Mouse (Mus musculus): ENCODE data around the gene Cacna2d3.

Cacna2d3 gene

GRCm38 (mm10) chr14:29015896-29016295, 705.8 kb downstream of the Cacna2d3 start:
- no peak for DNase-seq (ENCODE audit: low spot score in 2 of 2)

- no peak for DNase-seq (ENCODE audit: low spot score in 2 of 2)
Observed at GRCm38 (mm10) chr14:29014680-29015079, 707.0 kb downstream of the Cacna2d3 start.

GRCm38 (mm10) chr14:29013161-29013560, 708.5 kb downstream of the Cacna2d3 start:
- DNase-seq (ENCODE audit: low spot score in 2 of 2): no peak

GRCm38 (mm10) chr14:29009644-29010043, 712.0 kb downstream of the Cacna2d3 start:
- DNase-seq (ENCODE audit: low spot score in 2 of 2): no peak

- no peak for DNase-seq (ENCODE audit: low spot score in 2 of 2)
Observed at GRCm38 (mm10) chr14:29005228-29005840, 716.3 kb downstream of the Cacna2d3 start.

GRCm38 (mm10) chr14:28996569-28996968, 725.1 kb downstream of the Cacna2d3 start:
- DNase-seq (ENCODE audit: low spot score in 2 of 2): no peak

GRCm38 (mm10) chr14:28988211-28988900, 733.3 kb downstream of the Cacna2d3 start:
- no peak for DNase-seq (ENCODE audit: low spot score in 2 of 2)

GRCm38 (mm10) chr14:28984276-28984675, 737.4 kb downstream of the Cacna2d3 start:
- no peak for DNase-seq (ENCODE audit: low spot score in 2 of 2)

- no peak for DNase-seq (ENCODE audit: low spot score in 2 of 2)
Observed at GRCm38 (mm10) chr14:28980482-28980881, 741.2 kb downstream of the Cacna2d3 start.

- DNase-seq (ENCODE audit: low spot score in 2 of 2): no peak
Observed at GRCm38 (mm10) chr14:28979230-28979629, 742.4 kb downstream of the Cacna2d3 start.

GRCm38 (mm10) chr14:28972620-28973019, 749.0 kb downstream of the Cacna2d3 start:
- no peak for DNase-seq (ENCODE audit: low spot score in 2 of 2)

- DNase-seq (ENCODE audit: low spot score in 2 of 2): no peak
Observed at GRCm38 (mm10) chr14:28969247-28969646, 752.4 kb downstream of the Cacna2d3 start.

- DNase-seq (ENCODE audit: low spot score in 2 of 2): no peak
Observed at GRCm38 (mm10) chr14:28966881-28967280, 754.8 kb downstream of the Cacna2d3 start.

- DNase-seq (ENCODE audit: low spot score in 2 of 2): no peak
Observed at GRCm38 (mm10) chr14:28961379-28961778, 760.3 kb downstream of the Cacna2d3 start.

GRCm38 (mm10) chr14:28959042-28959441, 762.6 kb downstream of the Cacna2d3 start:
- no peak for DNase-seq (ENCODE audit: low spot score in 2 of 2)

- DNase-seq (ENCODE audit: low spot score in 2 of 2): no peak
Observed at GRCm38 (mm10) chr14:28958131-28959015, 763.3 kb downstream of the Cacna2d3 start.

GRCm38 (mm10) chr14:28955181-28955580, 766.5 kb downstream of the Cacna2d3 start:
- no peak for DNase-seq (ENCODE audit: low spot score in 2 of 2)

- no peak for DNase-seq (ENCODE audit: low spot score in 2 of 2)
Observed at GRCm38 (mm10) chr14:28954588-28954987, 767.1 kb downstream of the Cacna2d3 start.

- DNase-seq (ENCODE audit: low spot score in 2 of 2): no peak
Observed at GRCm38 (mm10) chr14:28954086-28954485, 767.6 kb downstream of the Cacna2d3 start.

- DNase-seq (ENCODE audit: low spot score in 2 of 2): no peak
Observed at GRCm38 (mm10) chr14:28953409-28953808, 768.3 kb downstream of the Cacna2d3 start.

- no peak for DNase-seq (ENCODE audit: low spot score in 2 of 2)
Observed at GRCm38 (mm10) chr14:28950499-28950898, 771.2 kb downstream of the Cacna2d3 start.

- no peak for DNase-seq (ENCODE audit: low spot score in 2 of 2)
Observed at GRCm38 (mm10) chr14:28949785-28950184, 771.9 kb downstream of the Cacna2d3 start.

All from urinary bladder, postnatal 4 days (tissue).